Mouse (Mus musculus): ENCODE results near the gene Alox15.

Gene Alox15

DNA sequence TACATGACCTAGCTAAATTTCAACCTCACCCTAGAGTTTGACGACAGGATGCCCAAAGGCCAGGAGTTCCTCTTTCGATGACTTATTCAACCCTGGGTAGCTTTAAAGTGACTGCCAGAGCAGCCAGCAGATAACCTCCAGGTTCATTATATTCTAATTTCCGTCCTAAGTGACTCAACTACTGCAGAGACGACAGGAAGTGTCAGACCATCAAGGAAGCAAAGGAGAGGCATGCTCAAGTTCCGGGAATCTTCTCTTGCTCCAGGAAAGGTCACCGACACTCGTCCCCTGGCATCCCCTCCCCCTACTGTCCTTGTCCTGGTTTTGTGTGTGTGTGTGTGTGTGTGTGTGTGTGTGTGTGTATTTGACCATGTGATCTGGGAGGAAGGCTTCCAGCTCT, 45.7 kb downstream of the Alox15 start:
- DNase-seq, result no peak

DNA sequence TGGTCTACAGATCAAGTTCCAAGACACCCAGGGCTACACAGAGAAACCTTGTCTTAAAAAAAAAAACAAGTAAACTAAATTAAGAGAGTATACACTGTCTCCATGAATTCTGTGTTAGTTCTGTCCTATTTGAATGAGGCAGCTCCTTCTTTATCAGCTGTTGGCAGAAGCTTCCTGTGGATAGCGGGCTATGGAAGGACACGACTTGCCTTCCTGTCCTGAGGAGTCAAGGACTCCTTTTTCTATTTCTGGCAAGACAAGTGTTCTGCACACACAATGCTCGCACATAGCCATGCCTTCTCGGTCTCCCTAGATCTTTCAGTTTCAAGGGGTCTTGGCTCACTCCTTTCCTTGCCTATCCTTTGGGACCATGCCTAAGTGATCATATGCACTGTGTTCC, 49.5 kb downstream of the Alox15 start:
- no peak for DNase-seq

DNA sequence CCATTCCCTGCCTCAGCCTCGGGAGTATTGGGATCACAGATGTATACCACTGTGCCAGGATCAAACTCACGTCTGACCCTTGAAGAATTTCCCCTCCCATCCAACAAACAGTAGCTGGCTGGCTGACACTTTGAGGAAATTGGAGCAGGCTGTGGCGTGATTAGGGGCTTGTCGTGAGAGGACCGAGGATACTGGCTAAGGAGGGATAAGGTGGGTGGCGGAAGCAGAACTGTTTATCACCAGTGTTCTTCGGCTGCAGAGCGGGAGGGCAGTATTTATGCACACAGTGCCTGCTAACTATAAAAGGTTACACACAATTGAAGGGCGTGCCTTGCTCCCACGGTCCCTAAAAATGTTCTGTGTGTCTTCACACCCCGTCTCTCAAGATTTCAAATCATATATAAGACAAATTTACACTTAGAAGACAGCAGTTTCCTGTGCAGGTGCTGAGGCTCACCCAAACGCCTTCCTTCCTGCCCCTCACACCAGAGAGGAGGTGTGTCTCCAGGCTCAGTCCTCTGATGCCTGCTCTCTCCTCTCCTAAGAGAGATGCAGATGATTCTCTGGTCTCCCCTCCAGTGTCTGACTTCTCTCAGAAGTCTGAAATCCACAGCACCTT, 53.9 kb downstream of the Alox15 start:
- no peak for DNase-seq

GRCm38 (mm10) chr11:70297405-70297804, 54.4 kb downstream of the Alox15 start:
- DNase-seq, result no peak
